Mouse (Mus musculus) kidney, adult 8-10 months (tissue): ENCODE results near the gene Gm47429.
"Not testable (repeated sequence)": the region's sequence is repeated elsewhere in the genome, so short reads cannot be mapped to it uniquely, and the experiment has no call there.

ENCODE experiments used
- DNase-seq, 2 experiments: peaks; one replicate each; pipeline ENCODE4 v3.0.0; 2022

Gene Gm47429

DNA sequence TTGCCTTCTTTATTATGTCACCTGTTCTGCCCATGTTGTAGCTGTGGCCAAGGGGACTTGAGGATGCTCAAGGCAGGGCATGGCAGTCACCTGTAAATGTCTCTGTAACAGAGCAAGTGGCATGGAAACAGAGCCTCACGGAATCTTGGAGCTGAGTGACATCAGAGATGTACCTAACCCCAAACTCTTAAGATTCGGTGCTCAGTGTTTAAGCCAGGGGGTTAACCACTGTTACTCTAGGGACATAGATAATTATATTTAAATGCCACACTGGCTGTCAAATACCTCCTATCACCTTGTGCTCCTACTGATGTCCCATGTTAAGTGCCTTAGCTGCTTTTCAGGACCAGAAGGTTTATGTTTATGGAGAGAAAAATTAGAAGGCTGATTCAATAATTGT, at the start of gene Gm47429:
TSS of gene Gm47429 (minus strand) at position 101 of the 400 bp plus-strand sequence.
- no peak for DNase-seq

GRCm38 (mm10) chr13:50488510-50488909, 44.8 kb upstream of the Gm47429 start:
- not testable (repeated sequence) for DNase-seq

- DNase-seq = no peak
Observed at GRCm38 (mm10) chr13:50467007-50467406, 23.3 kb upstream of the Gm47429 start, which contains the start of gene Nutm2. Gene Nutm2, plus strand, starts transcription at chr13:50467307.

DNA sequence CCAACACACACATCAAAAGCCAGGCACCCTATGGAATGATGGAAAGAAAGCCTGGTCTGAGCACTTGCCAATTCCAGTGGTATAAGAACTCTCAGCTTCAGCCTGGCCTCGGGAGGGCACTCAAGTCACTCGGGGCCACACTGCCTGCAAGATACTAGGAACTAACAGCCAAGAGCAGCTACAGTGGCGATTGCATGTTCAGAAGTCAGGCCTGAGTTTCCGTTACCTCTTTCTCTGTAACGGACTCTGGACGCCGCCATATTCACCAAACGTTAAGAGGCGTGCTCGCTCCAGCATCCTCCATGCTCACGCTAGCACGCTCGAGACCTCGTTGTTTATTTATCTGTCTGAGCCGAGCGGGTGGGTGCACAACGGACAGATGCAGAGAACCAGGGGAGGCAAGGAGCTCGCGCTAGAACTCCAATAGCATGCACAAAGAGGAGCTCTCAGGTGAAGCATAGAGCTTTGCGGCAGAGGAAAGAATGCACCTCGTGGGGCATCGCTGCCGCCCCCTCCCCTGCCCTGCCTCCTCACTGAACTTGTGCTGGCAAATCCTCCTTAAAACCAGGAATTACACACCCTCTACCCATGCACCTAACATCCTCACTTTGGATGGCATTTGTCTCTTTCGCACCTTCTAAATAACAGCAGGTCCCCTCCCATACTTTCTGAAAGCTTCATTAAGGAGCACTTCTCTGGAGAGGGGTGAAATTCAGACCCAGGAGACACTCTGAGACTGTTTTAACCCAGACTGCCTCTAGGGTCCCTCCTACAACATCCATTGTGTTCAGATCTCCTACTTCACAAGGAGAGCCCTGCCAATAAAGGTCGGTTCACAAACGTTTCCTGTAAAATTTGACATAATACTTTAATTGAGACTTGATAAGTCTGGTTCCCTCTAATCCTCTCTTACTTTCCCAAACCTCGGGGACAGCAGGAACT, 21.2 kb upstream of the Gm47429 start:
- peak in 1 of 2 experiments; percentile 14 for DNase-seq

DNA sequence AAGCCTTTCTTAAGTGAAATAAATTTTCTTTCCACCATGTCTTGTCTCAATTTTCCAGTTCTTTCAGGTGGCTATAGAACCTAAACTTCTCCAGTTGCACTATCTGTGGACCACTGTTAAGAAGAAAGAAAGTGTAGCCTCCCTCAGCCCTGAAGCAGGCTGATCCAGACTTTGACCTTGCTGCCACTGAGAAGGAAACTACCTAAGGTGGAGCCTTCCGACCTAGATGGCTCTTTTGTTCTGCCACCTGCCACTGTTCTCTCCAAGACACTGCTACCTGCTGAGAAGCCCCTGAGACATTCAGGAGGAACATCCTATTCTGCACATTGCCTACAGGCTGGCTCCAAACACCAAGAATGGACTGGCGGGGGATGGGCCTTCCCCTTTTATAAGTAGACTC, 16.7 kb upstream of the Gm47429 start:
- not testable (repeated sequence) for DNase-seq

DNA sequence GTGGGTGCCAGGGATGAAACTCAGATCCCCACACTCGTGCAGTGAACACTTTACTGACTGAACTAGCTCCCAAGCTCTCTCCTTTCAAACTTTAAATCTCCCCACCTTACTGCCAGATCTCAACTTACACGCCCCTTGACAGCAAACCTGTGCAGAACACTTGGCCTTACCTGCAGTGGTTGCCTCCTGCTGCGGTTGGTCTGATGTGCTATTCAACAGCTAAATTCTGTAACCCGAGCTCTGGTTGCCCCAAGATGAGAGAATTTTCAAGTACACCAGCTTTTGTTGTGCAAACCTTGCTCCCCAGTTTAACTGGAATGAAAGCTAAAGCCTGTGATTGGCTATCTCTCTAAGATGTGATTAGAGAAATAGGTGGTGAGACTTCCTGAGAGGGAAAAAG, 9.7 kb upstream of the Gm47429 start:
- DNase-seq = no peak

DNA sequence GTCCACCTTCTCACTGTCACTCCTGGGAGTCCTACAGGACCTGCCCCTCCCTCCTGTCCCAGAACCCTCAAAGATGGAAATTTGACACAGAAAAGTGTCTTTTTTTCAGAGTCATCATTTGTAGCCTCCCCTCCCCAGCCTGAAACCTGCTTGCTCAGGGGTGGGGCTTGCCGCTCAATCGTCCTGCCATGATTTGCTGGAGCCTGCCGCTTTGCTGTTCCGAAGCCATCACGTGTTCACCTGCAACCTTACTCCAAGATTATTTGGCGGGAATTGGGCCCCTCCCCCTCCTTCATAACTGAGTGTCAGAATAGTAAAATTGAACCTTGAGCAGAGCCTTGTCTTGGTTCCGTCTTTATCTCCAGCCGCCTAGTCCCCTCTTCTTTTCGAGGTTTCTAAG, 8.6 kb upstream of the Gm47429 start:
- not testable (repeated sequence) for DNase-seq

DNA sequence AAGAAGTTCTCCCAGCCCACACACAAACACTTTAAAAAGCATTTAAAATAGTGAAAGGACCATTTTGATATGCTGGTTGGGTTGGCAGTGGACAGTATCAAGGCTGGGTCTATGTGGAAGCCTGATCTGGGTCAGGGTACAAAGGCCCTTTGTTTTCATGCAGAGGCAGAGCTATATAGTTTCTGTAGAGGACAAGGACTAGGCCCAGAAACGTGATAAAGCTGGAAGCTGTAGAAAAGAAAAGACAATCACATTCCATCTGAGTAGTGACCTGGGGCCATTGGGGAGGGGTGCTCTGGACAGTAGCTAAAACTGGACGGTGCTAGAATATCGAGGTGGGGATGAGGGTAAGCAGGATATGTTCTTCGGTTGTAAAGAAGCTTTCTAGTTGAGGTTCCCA, 1.5 kb upstream of the Gm47429 start:
- no peak for DNase-seq

GRCm38 (mm10) chr13:50426686-50427085, 17.0 kb downstream of the Gm47429 start:
- no peak for DNase-seq

DNA sequence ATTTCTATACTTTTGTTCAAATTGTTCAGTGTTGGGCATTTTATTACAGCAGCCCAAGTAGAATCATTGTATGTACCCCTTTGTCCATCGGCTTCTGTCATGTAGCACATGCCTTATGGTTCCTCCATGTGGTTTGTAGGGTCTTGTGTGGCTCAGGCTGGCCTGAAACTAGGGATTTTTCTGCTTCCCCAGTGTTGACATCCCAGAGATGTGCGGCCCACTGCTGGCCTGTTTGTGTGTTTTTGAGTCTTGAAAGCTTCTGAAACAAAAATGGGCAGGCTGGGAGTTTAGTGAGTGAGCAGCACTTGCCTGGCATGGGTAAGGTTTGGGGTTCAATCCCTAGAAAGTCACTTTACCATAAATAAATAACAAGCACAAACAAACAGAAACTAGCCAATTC, 19.2 kb downstream of the Gm47429 start:
- DNase-seq = no peak

GRCm38 (mm10) chr13:50423625-50424209, 20.0 kb downstream of the Gm47429 start:
- peak; percentile 4 to 9 for DNase-seq

- DNase-seq = no peak
Observed at GRCm38 (mm10) chr13:50418421-50418820, 25.3 kb downstream of the Gm47429 start.

DNA sequence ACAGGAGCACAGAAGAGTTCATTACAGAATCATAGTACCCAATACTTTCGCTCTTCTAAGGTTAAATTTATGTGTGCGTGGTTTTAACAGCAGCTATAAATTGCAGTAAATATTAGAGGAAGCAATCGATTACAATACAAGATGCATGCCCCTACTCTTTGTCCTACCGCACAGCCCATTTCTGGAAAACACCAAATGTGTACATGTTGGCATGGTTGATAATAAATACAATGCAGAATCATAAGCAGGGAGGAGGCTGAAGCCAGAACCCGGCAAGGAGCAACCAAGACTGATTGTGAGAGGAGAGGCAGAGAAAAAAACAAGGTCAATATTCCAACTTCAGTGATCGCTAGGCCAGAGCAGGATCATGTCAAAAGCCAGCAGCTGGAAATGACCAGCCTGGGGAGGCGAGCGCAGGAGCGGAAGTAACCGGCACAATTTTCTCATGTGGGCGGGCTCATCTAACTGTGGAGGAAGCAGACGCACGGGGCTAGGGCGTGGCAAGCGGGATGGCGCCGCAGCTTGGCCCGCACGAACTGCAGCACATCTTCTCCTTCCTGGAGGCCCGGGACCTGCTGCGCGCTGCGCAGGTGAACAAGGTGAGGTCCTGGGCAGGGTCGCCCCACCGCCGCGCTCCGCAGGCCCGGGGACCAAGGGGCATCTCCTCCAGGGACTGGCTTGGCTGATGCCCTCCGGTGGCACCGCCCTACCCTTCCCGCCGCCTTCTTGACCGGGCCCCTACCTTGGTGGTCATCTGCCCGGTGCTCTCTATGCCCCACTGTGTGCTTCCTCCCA, 26.1 kb downstream of the Gm47429 start, which contains the start of gene Fbxw17:
TSS of gene Fbxw17 (plus strand) at position 476 of the 795 bp plus-strand sequence.
- DNase-seq = peak; percentile 63 to 69
